Mouse (Mus musculus) liver, adult 2 months (tissue): ENCODE results near the gene Tmc1. TPM values are rescaled to one million over a fixed set of nuclear protein-coding genes. Genes with fewer than 3 reads are reported as not detected.

Experiments
- DNase-seq: peaks from one replicate; pipeline ENCODE4 v3.0.0-alpha.2; 2011; ENCODE audit warnings: low read depth, low spot score; ENCODE audit errors: extremely low read depth
- H3K27ac ChIP-seq: fragments of 200-500 bp; replicated peaks from 2 replicates; pipeline ENCODE4 v1.5.1; 2012; ENCODE audit warnings: low read depth, mild to moderate bottlenecking, control low read depth, inconsistent platforms, low read length; ENCODE audit not compliant: insufficient read depth
- H3K27me3 ChIP-seq: fragments of 200-500 bp; 2 replicates; pipeline ENCODE4 v1.6.1; 2012; ENCODE audit warnings: mild to moderate bottlenecking, moderate library complexity, low read length, inconsistent platforms; ENCODE audit not compliant: control insufficient read depth, insufficient read depth
- H3K36me3 ChIP-seq: fragments of 200-500 bp; 2 replicates; pipeline ENCODE4 v1.6.1; 2012; ENCODE audit warnings: low read length, inconsistent platforms; ENCODE audit not compliant: control insufficient read depth, insufficient read depth
- H3K4me1 ChIP-seq: fragments of 200-500 bp; 2 replicates; pipeline ENCODE4 v1.6.1; 2011; ENCODE audit warnings: low read length; ENCODE audit not compliant: control insufficient read depth, insufficient read depth
- H3K4me3 ChIP-seq: fragments of 200-500 bp; 2 replicates; pipeline ENCODE4 v1.5.1; 2011; ENCODE audit warnings: low read depth, mild to moderate bottlenecking, control low read depth, low read length, moderate library complexity; ENCODE audit not compliant: insufficient read depth
- H3K79me2 ChIP-seq: fragments of 200-500 bp; 2 replicates; pipeline ENCODE4 v1.6.1; 2012; ENCODE audit warnings: inconsistent platforms, mild to moderate bottlenecking, low read length, moderate library complexity; ENCODE audit not compliant: control insufficient read depth, insufficient read depth
- H3K9ac ChIP-seq: fragments of 200-500 bp; 2 replicates; pipeline ENCODE4 v1.6.1; 2012; ENCODE audit warnings: low read depth, mild to moderate bottlenecking, control low read depth, inconsistent platforms, low read length
- CTCF ChIP-seq: fragments of 200-500 bp; IDR thresholded peaks from 2 replicates; pipeline ENCODE4 v1.5.1; 2011; ENCODE audit warnings: low read depth, low read length, control low read depth
- POLR2A ChIP-seq: fragments of 200-500 bp; IDR thresholded peaks from 2 replicates; pipeline ENCODE4 v1.6.1; 2011; ENCODE audit warnings: low read length, control low read depth; ENCODE audit not compliant: insufficient read depth; ENCODE audit errors: extremely low read depth
- WGBS: fragments of 180-500 bp; shearing (Covaris S2); methylation state at CpG from one replicate; pipeline ENCODE4 v1.1.7; 2018; 5-methylcytosine and 5-hydroxymethylcytosine counted together
- polyA plus RNA-seq: library from polyadenylated mRNA; depleted of rRNA; stranded (reverse); fragments of >200 nt; gene quantifications from 2 replicates; pipeline ENCODE4 v1.2.3, GENCODE M21; 2012; rRNA removed
- total RNA-seq: library from RNA; depleted of rRNA; stranded (reverse); fragments of >200 nt; gene quantifications from 2 replicates; pipeline ENCODE4 v1.2.3, GENCODE M21; 2014; rRNA removed

Tmc1 gene
- total and polyA plus RNA-seq, 2 experiments: not detected

- peak; percentile 33; the same call in 1 of the 2 replicates for TF ChIP-seq CTCF
- TF ChIP-seq POLR2A: no peak
- 7% methylated on average over 1 of the region's 1 CpGs for WGBS
- Histone ChIP-seq H3K9ac (no peak overlapping the region), H3K27me3 (no peaks in the 10 kb centered on the region), H3K27ac (no peak overlapping the region), H3K79me2 (no peaks in the 10 kb centered on the region), H3K36me3 (no peaks in the 10 kb centered on the region), H3K4me3 (no peak overlapping the region), H3K4me1 (no peaks in the 10 kb centered on the region)
- DNase-seq: peak; percentile 60
Observed at GRCm38 (mm10) chr19:20764214-20764613, 189.8 kb downstream of the Tmc1 start.

GRCm38 (mm10) chr19:20761675-20762426 is 192.2 kb downstream of the Tmc1 start:
- TF ChIP-seq POLR2A (no peak), CTCF (no peak)
- WGBS: 67% methylated on average over 4 of the region's 4 CpGs
- no peak overlapping the region for H3K4me3 ChIP-seq
- no peak for DNase-seq
- no peaks in the 10 kb centered on the region for H3K79me2 ChIP-seq
- H3K27me3 ChIP-seq: no peaks in the 10 kb centered on the region
- no peak overlapping the region for H3K9ac ChIP-seq
- H3K27ac ChIP-seq: no peak overlapping the region
- H3K4me1 ChIP-seq: no peaks in the 10 kb centered on the region
- H3K36me3 ChIP-seq: no peaks in the 10 kb centered on the region

GRCm38 (mm10) chr19:20761119-20761518 is 192.9 kb downstream of the Tmc1 start:
- H3K27ac ChIP-seq: no peak overlapping the region
- 84% methylated on average over 3 of the region's 3 CpGs for WGBS
- no peak for DNase-seq
- no peaks in the 10 kb centered on the region for H3K27me3 ChIP-seq
- TF ChIP-seq CTCF (no peak), POLR2A (no peak)
- H3K4me3 ChIP-seq: no peak overlapping the region
- no peaks in the 10 kb centered on the region for H3K79me2 ChIP-seq
- H3K9ac ChIP-seq: no peak overlapping the region
- H3K4me1 ChIP-seq: no peaks in the 10 kb centered on the region
- no peaks in the 10 kb centered on the region for H3K36me3 ChIP-seq

- no peaks in the 10 kb centered on the region for H3K4me1 ChIP-seq
- no peaks in the 10 kb centered on the region for H3K79me2 ChIP-seq
- no peak overlapping the region for H3K9ac ChIP-seq
- TF ChIP-seq CTCF (no peak), POLR2A (no peak)
- H3K4me3 ChIP-seq: no peak overlapping the region
- 25% methylated on average over 1 of the region's 1 CpGs for WGBS
- H3K27me3 ChIP-seq: no peaks in the 10 kb centered on the region
- no peaks in the 10 kb centered on the region for H3K36me3 ChIP-seq
- DNase-seq: peak; percentile 87
- H3K27ac ChIP-seq: no peak overlapping the region
Observed at GRCm38 (mm10) chr19:20744630-20745029, 209.4 kb downstream of the Tmc1 start.

Other genes with a start within 250 kb of the Tmc1 start
- gene Aldh1a7, start 226.6 kb downstream of the Tmc1 start, total RNA-seq: 182 and 198 TPM in 2 replicates
- gene Aldh1a7, start 226.6 kb downstream of the Tmc1 start, polyA plus RNA-seq: 67.2 and 83.4 TPM in 2 replicates